Mouse (Mus musculus) midbrain, postnatal 0 days (tissue): ENCODE data around the gene Zdhhc19. TPM values are rescaled to one million over a fixed set of nuclear protein-coding genes. Genes with fewer than 3 reads are reported as not detected.

Source experiments
- ATAC-seq: fragments of 200-750 bp; cut with Nextera tagmentation; 2 replicates; pipeline ENCODE4 v1.8.0; 2017; ENCODE audit warnings: moderate number of reproducible peaks, mild to moderate bottlenecking, moderate TSS enrichment, moderate library complexity; ENCODE audit not compliant: low FRiP score
- DNase-seq: peaks from one replicate; pipeline ENCODE4 v3.0.0-alpha.2; 2015; ENCODE audit warnings: low spot score
- H3K27ac ChIP-seq: fragments of 300-500 bp; sonication (generic); 2 replicates; pipeline ENCODE4 v1.5.1; 2014; ENCODE audit warnings: low read depth, mild to moderate bottlenecking, low read length, mixed read lengths
- H3K27me3 ChIP-seq: fragments of 300-500 bp; sonication (generic); 2 replicates; pipeline ENCODE4 v1.6.1; 2014; ENCODE audit warnings: low read length, control low read depth, mixed read lengths; ENCODE audit not compliant: insufficient read depth
- H3K36me3 ChIP-seq: fragments of 300-500 bp; sonication (generic); 2 replicates; pipeline ENCODE4 v1.6.1; 2014; ENCODE audit warnings: low read length, control low read depth, mixed read lengths; ENCODE audit not compliant: insufficient read depth
- H3K4me1 ChIP-seq: fragments of 300-500 bp; sonication (generic); 2 replicates; pipeline ENCODE4 v1.6.1; 2014; ENCODE audit warnings: mild to moderate bottlenecking, control low read depth, antibody characterized with exemption, low read length, mixed read lengths; ENCODE audit not compliant: insufficient read depth
- H3K4me2 ChIP-seq: fragments of 300-500 bp; sonication (generic); 2 replicates; pipeline ENCODE4 v1.6.1; 2014; ENCODE audit warnings: low read depth, mild to moderate bottlenecking, low read length, mixed read lengths; ENCODE audit not compliant: poor library complexity, severe bottlenecking
- H3K4me3 ChIP-seq: fragments of 300-500 bp; sonication (generic); 2 replicates; pipeline ENCODE4 v1.5.1; 2014; ENCODE audit warnings: low read depth, mild to moderate bottlenecking, low read length, moderate library complexity
- H3K9ac ChIP-seq: fragments of 300-500 bp; sonication (generic); replicated peaks from 2 replicates; pipeline ENCODE4 v1.6.1; 2014; ENCODE audit warnings: mild to moderate bottlenecking, low read length, moderate library complexity, mixed read lengths; ENCODE audit not compliant: poor library complexity, severe bottlenecking
- H3K9me3 ChIP-seq: fragments of 300-500 bp; sonication (generic); 2 replicates; pipeline ENCODE4 v1.6.1; 2016; ENCODE audit warnings: low read length, control low read depth
- CTCF ChIP-seq: IDR thresholded peaks from 2 replicates; pipeline ENCODE4 v1.5.1; 2016; ENCODE audit warnings: antibody characterized with exemption, mild to moderate bottlenecking
- WGBS: fragments of 180-500 bp; shearing (Covaris S2); extraction: QIAGEN DNeasy Blood & Tissue Kit; methylation state at CpG from one replicate; pipeline ENCODE4 v1.1.7; 2014; 5-methylcytosine and 5-hydroxymethylcytosine counted together
- polyA plus RNA-seq: library from polyadenylated mRNA; unstranded; fragments of >200 nt; fragmentation: Nextera tagmentation; extraction: Ambion mirVana; gene quantifications from 2 replicates; pipeline ENCODE4 v1.2.1, GENCODE M21; 2015
- total RNA-seq: library from RNA; depleted of rRNA; stranded (reverse); fragments of >200 nt; gene quantifications from 2 replicates; pipeline ENCODE4 v1.2.3, GENCODE M21; 2014

Gene Zdhhc19
- total and polyA plus RNA-seq, 2 experiments from 2014 or later: 0.19 TPM; not detected in 1

GRCm38 (mm10) chr16:32563056-32563793 is 67.2 kb downstream of the Zdhhc19 start:
- Histone ChIP-seq H3K27me3 (no peaks in the 10 kb centered on the region), H3K4me1 (no peaks in the 10 kb centered on the region), H3K9ac (no peak overlapping the region), H3K36me3 (no peaks in the 10 kb centered on the region), H3K4me2 (no peak overlapping the region), H3K27ac (no peak overlapping the region), H3K4me3 (no peak overlapping the region), H3K9me3 (no peaks in the 10 kb centered on the region)
- WGBS: 85% methylated on average over 5 of the region's 5 CpGs
- no peak for TF ChIP-seq CTCF
- ATAC-seq: no peak
- DNase-seq: no peak

GRCm38 (mm10) chr16:32567282-32567681 is 71.2 kb downstream of the Zdhhc19 start:
- WGBS: 79% methylated on average over 4 of the region's 4 CpGs
- H3K9ac ChIP-seq: no peak overlapping the region
- no peaks in the 10 kb centered on the region for H3K4me1 ChIP-seq
- DNase-seq (no peak), ATAC-seq (no peak)
- no peak overlapping the region for H3K27ac ChIP-seq
- H3K27me3 ChIP-seq: no peaks in the 10 kb centered on the region
- no peak for TF ChIP-seq CTCF
- H3K4me2 ChIP-seq: no peak overlapping the region
- H3K9me3 ChIP-seq: no peaks in the 10 kb centered on the region
- no peaks in the 10 kb centered on the region for H3K36me3 ChIP-seq
- H3K4me3 ChIP-seq: no peak overlapping the region

- Histone ChIP-seq H3K27ac (no peak overlapping the region), H3K27me3 (no peaks in the 10 kb centered on the region), H3K4me3 (no peak overlapping the region), H3K4me2 (no peak overlapping the region), H3K4me1 (no peaks in the 10 kb centered on the region), H3K9me3 (no peaks in the 10 kb centered on the region), H3K9ac (no peak overlapping the region), H3K36me3 (no peaks in the 10 kb centered on the region)
- DNase-seq (no peak), ATAC-seq (no peak)
- TF ChIP-seq CTCF: no peak
- 69% methylated on average over 6 of the region's 6 CpGs for WGBS
These were observed 72.3 kb downstream of the Zdhhc19 start for GRCm38 (mm10) chr16:32568401-32568800.

- Histone ChIP-seq H3K27me3 (no peaks in the 10 kb centered on the region), H3K9me3 (no peaks in the 10 kb centered on the region), H3K36me3 (no peaks in the 10 kb centered on the region), H3K4me2 (no peak overlapping the region), H3K4me1 (no peaks in the 10 kb centered on the region), H3K4me3 (no peak overlapping the region), H3K9ac (no peak overlapping the region), H3K27ac (no peak overlapping the region)
- ATAC-seq (no peak), DNase-seq (no peak)
- no peak for TF ChIP-seq CTCF
- WGBS: 89% methylated on average over 3 of the region's 3 CpGs
These were observed 74.0 kb downstream of the Zdhhc19 start for GRCm38 (mm10) chr16:32570042-32570441.

- Histone ChIP-seq H3K4me2 (no peak overlapping the region), H3K27ac (no peak overlapping the region), H3K9me3 (no peaks in the 10 kb centered on the region), H3K4me3 (no peak overlapping the region), H3K27me3 (no peaks in the 10 kb centered on the region), H3K4me1 (no peaks in the 10 kb centered on the region), H3K36me3 (no peaks in the 10 kb centered on the region), H3K9ac (no peak overlapping the region)
- DNase-seq (no peak), ATAC-seq (no peak)
- 81% methylated on average over 4 of the region's 4 CpGs for WGBS
- TF ChIP-seq CTCF: no peak
These were observed 76.5 kb downstream of the Zdhhc19 start for GRCm38 (mm10) chr16:32572528-32572927.

- no peaks in the 10 kb centered on the region for H3K4me1 ChIP-seq
- H3K4me3 ChIP-seq: no peak overlapping the region
- no peak overlapping the region for H3K9ac ChIP-seq
- ATAC-seq (no peak), DNase-seq (no peak)
- no peak for TF ChIP-seq CTCF
- H3K9me3 ChIP-seq: no peaks in the 10 kb centered on the region
- no peak overlapping the region for H3K4me2 ChIP-seq
- H3K36me3 ChIP-seq: no peaks in the 10 kb centered on the region
- H3K27ac ChIP-seq: no peak overlapping the region
- WGBS: 90% methylated on average over 4 of the region's 4 CpGs
- no peaks in the 10 kb centered on the region for H3K27me3 ChIP-seq
These were observed 90.4 kb downstream of the Zdhhc19 start for GRCm38 (mm10) chr16:32586482-32586881.
